Mouse (Mus musculus): ENCODE measurements at regions not wholly inside any gene's neighbourhood (a gene's known extent, or its start where the extent isn't known, plus 50 kb on each side); places are given as distances from the start of the nearest gene placed in this dataset.

GRCm38 (mm10) chr16:30460371-30460770 lies 54.6 kb upstream of the Atp13a3 start:
- H3K9ac ChIP-seq (ENCODE audit: low read depth, low read length), result no peak overlapping the region
- H3K4me2 ChIP-seq, result no peak overlapping the region
- no peaks in the 10 kb centered on the region for H3K36me3 ChIP-seq (ENCODE audit: control insufficient read depth, insufficient read depth, low read length)
- ATAC-seq (replicated peaks; ENCODE audit: low FRiP score) (no peak), DNase-seq (ENCODE audit: low spot score) (no peak)
- whole genome bisulfite sequencing, result 82% methylated on average over 2 of the region's 2 CpGs
- H3K27ac ChIP-seq (ENCODE audit: low read depth, low read length), result no peak overlapping the region
- no peaks in the 10 kb centered on the region for H3K27me3 ChIP-seq (replicated peaks; ENCODE audit: control insufficient read depth, insufficient read depth, low read length)
- H3K4me3 ChIP-seq (ENCODE audit: low read depth, low read length), result no peak overlapping the region
- peaks cover 17% of the 10 kb centered on the region for H3K4me1 ChIP-seq (replicated peaks; ENCODE audit: control insufficient read depth, insufficient read depth, low read length)
- peaks cover 9% of the 10 kb centered on the region; the same call in 1 of the 2 replicates for H3K9me3 ChIP-seq (ENCODE audit: control insufficient read depth, low read length)

- Histone ChIP-seq H3K36me3 (ENCODE audit: control insufficient read depth, insufficient read depth, low read length) (no peaks in the 10 kb centered on the region), H3K4me1 (replicated peaks; ENCODE audit: control insufficient read depth, insufficient read depth, low read length) (peaks cover 23% of the 10 kb centered on the region), H3K4me2 (no peak overlapping the region; the same call in 1 of the 2 replicates), H3K9ac (ENCODE audit: low read depth, low read length) (no peak overlapping the region), H3K27me3 (replicated peaks; ENCODE audit: control insufficient read depth, insufficient read depth, low read length) (no peaks in the 10 kb centered on the region), H3K4me3 (ENCODE audit: low read depth, low read length) (no peak overlapping the region), H3K9me3 (ENCODE audit: control insufficient read depth, low read length) (peaks cover 9% of the 10 kb centered on the region; the same call in 1 of the 2 replicates), H3K27ac (ENCODE audit: low read depth, low read length) (peak overlapping the region; percentile 62)
- DNase-seq (ENCODE audit: low spot score) (no peak), ATAC-seq (replicated peaks; ENCODE audit: low FRiP score) (peak; percentile 70)
- 46% methylated on average over 3 of the region's 3 CpGs for WGBS
These were observed 52.1 kb upstream of the Atp13a3 start for GRCm38 (mm10) chr16:30457872-30458271.

GRCm38 (mm10) chr16:30457335-30457734 lies 51.6 kb upstream of the Atp13a3 start:
- DNase-seq (ENCODE audit: low spot score) (no peak), ATAC-seq (replicated peaks; ENCODE audit: low FRiP score) (peak; percentile 7; the same call in 1 of the 2 replicates)
- Histone ChIP-seq H3K4me1 (replicated peaks; ENCODE audit: control insufficient read depth, insufficient read depth, low read length) (peaks cover 23% of the 10 kb centered on the region), H3K4me2 (peak overlapping the region; percentile 3; the same call in 1 of the 2 replicates), H3K36me3 (ENCODE audit: control insufficient read depth, insufficient read depth, low read length) (no peaks in the 10 kb centered on the region), H3K27me3 (replicated peaks; ENCODE audit: control insufficient read depth, insufficient read depth, low read length) (no peaks in the 10 kb centered on the region), H3K9ac (ENCODE audit: low read depth, low read length) (no peak overlapping the region), H3K4me3 (ENCODE audit: low read depth, low read length) (no peak overlapping the region), H3K27ac (ENCODE audit: low read depth, low read length) (peak overlapping the region; percentile 62; the same call in 1 of the 2 replicates), H3K9me3 (ENCODE audit: control insufficient read depth, low read length) (peaks cover 9% of the 10 kb centered on the region; the same call in 1 of the 2 replicates)
- 56% methylated on average over 5 of the region's 5 CpGs for WGBS

GRCm38 (mm10) chr16:30456687-30457086 lies 50.9 kb upstream of the Atp13a3 start:
- Histone ChIP-seq H3K9ac (ENCODE audit: low read depth, low read length) (no peak overlapping the region), H3K9me3 (ENCODE audit: control insufficient read depth, low read length) (peaks cover 8% of the 10 kb centered on the region; the same call in 1 of the 2 replicates), H3K27ac (ENCODE audit: low read depth, low read length) (no peak overlapping the region; the same call in 1 of the 2 replicates), H3K27me3 (replicated peaks; ENCODE audit: control insufficient read depth, insufficient read depth, low read length) (no peaks in the 10 kb centered on the region), H3K4me2 (peak overlapping the region; percentile 23; the same call in 1 of the 2 replicates), H3K36me3 (ENCODE audit: control insufficient read depth, insufficient read depth, low read length) (no peaks in the 10 kb centered on the region), H3K4me3 (ENCODE audit: low read depth, low read length) (no peak overlapping the region), H3K4me1 (replicated peaks; ENCODE audit: control insufficient read depth, insufficient read depth, low read length) (peaks cover 23% of the 10 kb centered on the region)
- peak; percentile 88 for ATAC-seq (replicated peaks; ENCODE audit: low FRiP score)
- 27% methylated on average over 4 of the region's 4 CpGs for WGBS
- no peak for DNase-seq (ENCODE audit: low spot score)

Measured in liver, embryonic 11.5 days (tissue).